Mouse (Mus musculus) intestine, postnatal 0 days (tissue): ENCODE results near the gene Smndc1. TPM values are rescaled to one million over a fixed set of nuclear protein-coding genes. Genes with fewer than 3 reads are reported as not detected.

Experiments used
- ATAC-seq: fragments of 200-750 bp; cut with Nextera tagmentation; 2 replicates; pipeline ENCODE4 v1.8.0; 2017; ENCODE audit warnings: mild to moderate bottlenecking, moderate TSS enrichment, moderate library complexity
- H3K27ac ChIP-seq: fragments of 300-500 bp; sonication (generic); 2 replicates; pipeline ENCODE4 v1.5.1; 2014; ENCODE audit warnings: mild to moderate bottlenecking, low read depth, low read length, moderate library complexity
- H3K27me3 ChIP-seq: fragments of 300-500 bp; sonication (generic); replicated peaks from 2 replicates; pipeline ENCODE4 v1.6.1; 2014; ENCODE audit warnings: low read length, mixed read lengths; ENCODE audit not compliant: control insufficient read depth, insufficient read depth
- H3K36me3 ChIP-seq: fragments of 300-500 bp; sonication (generic); 2 replicates; pipeline ENCODE4 v1.6.1; 2014; ENCODE audit warnings: mild to moderate bottlenecking, moderate library complexity; ENCODE audit not compliant: control insufficient read depth, insufficient read depth
- H3K4me1 ChIP-seq: fragments of 300-500 bp; sonication (generic); replicated peaks from 2 replicates; pipeline ENCODE4 v1.6.1; 2014; ENCODE audit warnings: antibody characterized with exemption, low read length, mixed read lengths; ENCODE audit not compliant: control insufficient read depth, insufficient read depth
- H3K4me2 ChIP-seq: fragments of 300-500 bp; sonication (generic); replicated peaks from 2 replicates; pipeline ENCODE4 v1.6.1; 2014; ENCODE audit warnings: low read depth, mild to moderate bottlenecking, moderate library complexity
- H3K4me3 ChIP-seq: fragments of 300-500 bp; sonication (generic); 2 replicates; pipeline ENCODE4 v1.5.1; 2014; ENCODE audit warnings: low read depth, low read length
- H3K9ac ChIP-seq: fragments of 300-500 bp; sonication (generic); 2 replicates; pipeline ENCODE4 v1.6.1; 2014; ENCODE audit warnings: mild to moderate bottlenecking, low read depth, low read length
- H3K9me3 ChIP-seq: fragments of 300-500 bp; sonication (generic); 2 replicates; pipeline ENCODE4 v1.6.1; 2016; ENCODE audit warnings: mixed run types; ENCODE audit not compliant: control insufficient read depth
- CTCF ChIP-seq: sonication (generic); IDR thresholded peaks from 2 replicates; pipeline ENCODE4 v1.5.1; 2016; ENCODE audit warnings: low read depth, mild to moderate bottlenecking, control low read depth, antibody characterized with exemption, moderate library complexity
- WGBS: fragments of 180-500 bp; shearing (Covaris S2); extraction: QIAGEN DNeasy Blood & Tissue Kit; methylation state at CpG from one replicate; pipeline ENCODE4 v1.1.7; 2014; 5-methylcytosine and 5-hydroxymethylcytosine counted together
- polyA plus RNA-seq: library from polyadenylated mRNA; unstranded; fragments of >200 nt; fragmentation: Nextera tagmentation; extraction: Ambion mirVana; gene quantifications from 2 replicates; pipeline ENCODE4 v1.2.1, GENCODE M21; 2015

The Smndc1 gene
- polyA plus RNA-seq, 1 experiment from 2014 or later, result 36.3 TPM

- H3K9ac ChIP-seq, result no peak overlapping the region
- no peaks in the 10 kb centered on the region for H3K4me1 ChIP-seq
- H3K27me3 ChIP-seq, result no peaks in the 10 kb centered on the region
- peak; percentile 91 for TF ChIP-seq CTCF
- peak; percentile 14; the same call in 1 of the 2 replicates for ATAC-seq
- 27% methylated on average over 14 of the region's 14 CpGs for WGBS
- H3K4me3 ChIP-seq, result no peak overlapping the region
- H3K9me3 ChIP-seq, result no peaks in the 10 kb centered on the region
- 0 out of 2 replicates have a peak overlapping the region, but pooled peaks have one; percentile 17 for H3K4me2 ChIP-seq
- H3K27ac ChIP-seq, result no peak overlapping the region
- H3K36me3 ChIP-seq, result peaks cover 23% of the 10 kb centered on the region
Observed at GRCm38 (mm10) chr19:53369469-53370043, 20.8 kb downstream of the Smndc1 start.

GRCm38 (mm10) chr19:53366881-53367280 is 23.5 kb downstream of the Smndc1 start:
- Histone ChIP-seq H3K4me3 (no peak overlapping the region), H3K4me1 (no peaks in the 10 kb centered on the region), H3K27ac (no peak overlapping the region), H3K4me2 (no peak overlapping the region), H3K27me3 (no peaks in the 10 kb centered on the region), H3K9me3 (no peaks in the 10 kb centered on the region), H3K9ac (no peak overlapping the region), H3K36me3 (peaks cover 2% of the 10 kb centered on the region; the same call in 1 of the 2 replicates)
- 86% methylated on average over 7 of the region's 7 CpGs for WGBS
- ATAC-seq, result no peak
- TF ChIP-seq CTCF, result no peak

- Histone ChIP-seq H3K9me3 (no peaks in the 10 kb centered on the region), H3K9ac (no peak overlapping the region), H3K27ac (no peak overlapping the region), H3K4me2 (no peak overlapping the region), H3K36me3 (no peaks in the 10 kb centered on the region; the same call in 1 of the 2 replicates), H3K27me3 (no peaks in the 10 kb centered on the region), H3K4me3 (no peak overlapping the region), H3K4me1 (no peaks in the 10 kb centered on the region)
- 66% methylated on average over 11 of the region's 11 CpGs for WGBS
- ATAC-seq, result no peak
- TF ChIP-seq CTCF, result no peak
Observed at GRCm38 (mm10) chr19:53366057-53366775, 24.2 kb downstream of the Smndc1 start.

- 11% methylated on average over 9 of the region's 9 CpGs for WGBS
- ATAC-seq, result peak; percentile 78
- H3K27me3 ChIP-seq, result no peaks in the 10 kb centered on the region
- TF ChIP-seq CTCF, result no peak
- no peak overlapping the region; the same call in 1 of the 2 replicates for H3K27ac ChIP-seq
- peak overlapping the region; percentile 59 for H3K4me2 ChIP-seq
- H3K36me3 ChIP-seq, result no peaks in the 10 kb centered on the region
- no peak overlapping the region for H3K9ac ChIP-seq
- peak overlapping the region; percentile 12; the same call in 1 of the 2 replicates for H3K4me3 ChIP-seq
- no peaks in the 10 kb centered on the region for H3K4me1 ChIP-seq
- H3K9me3 ChIP-seq, result no peaks in the 10 kb centered on the region
Observed at GRCm38 (mm10) chr19:53364963-53365362, 25.4 kb downstream of the Smndc1 start.

- WGBS, result 25% methylated on average over 2 of the region's 2 CpGs
- Histone ChIP-seq H3K4me1 (no peaks in the 10 kb centered on the region), H3K4me2 (peak overlapping the region; percentile 59), H3K9me3 (no peaks in the 10 kb centered on the region), H3K36me3 (no peaks in the 10 kb centered on the region), H3K27me3 (no peaks in the 10 kb centered on the region), H3K27ac (no peak overlapping the region), H3K9ac (no peak overlapping the region), H3K4me3 (no peak overlapping the region)
- no peak for TF ChIP-seq CTCF
- no peak for ATAC-seq
Observed at GRCm38 (mm10) chr19:53364551-53364950, 25.8 kb downstream of the Smndc1 start.

- Histone ChIP-seq H3K9ac (no peak overlapping the region), H3K36me3 (no peaks in the 10 kb centered on the region), H3K4me1 (no peaks in the 10 kb centered on the region), H3K27ac (no peak overlapping the region), H3K4me2 (no peak overlapping the region), H3K4me3 (no peak overlapping the region), H3K9me3 (no peaks in the 10 kb centered on the region), H3K27me3 (no peaks in the 10 kb centered on the region)
- WGBS, result 47% methylated on average over 2 of the region's 2 CpGs
- TF ChIP-seq CTCF, result peak; percentile 68
- ATAC-seq, result no peak
Observed at GRCm38 (mm10) chr19:53362967-53363366, 27.4 kb downstream of the Smndc1 start.
